Mouse (Mus musculus): ENCODE measurements at regions not wholly inside any gene's neighbourhood (a gene's known extent, or its start where the extent isn't known, plus 50 kb on each side); places are given as distances from the start of the nearest gene placed in this dataset.

GRCm38 (mm10) chr11:111820356-111820755 is 754.4 kb downstream of the Kcnj2 start:
- H3K27ac ChIP-seq (ENCODE audit: insufficient read depth, low read depth, low read length): no peak overlapping the region
- 22% methylated on average over 7 of the region's 7 CpGs for WGBS
- H3K4me1 ChIP-seq (ENCODE audit: control insufficient read depth, insufficient read depth, low read length): peaks cover 4% of the 10 kb centered on the region
- TF ChIP-seq CTCF (IDR thresholded peaks at IDR 0.05; ENCODE audit: insufficient read depth, low read depth, low read length) (no peak), POLR2A (IDR thresholded peaks at IDR 0.05; ENCODE audit: insufficient read depth, low read depth, low read length) (no peak)
- H3K4me3 ChIP-seq (ENCODE audit: insufficient read depth, low read depth, low read length): no peak overlapping the region

GRCm38 (mm10) chr11:111828455-111828854 is 762.5 kb downstream of the Kcnj2 start:
- Histone ChIP-seq H3K4me1 (ENCODE audit: control insufficient read depth, insufficient read depth, low read length) (no peaks in the 10 kb centered on the region), H3K4me3 (ENCODE audit: insufficient read depth, low read depth, low read length) (no peak overlapping the region), H3K27ac (ENCODE audit: insufficient read depth, low read depth, low read length) (no peak overlapping the region)
- no peak for TF ChIP-seq CTCF (IDR thresholded peaks at IDR 0.05; ENCODE audit: insufficient read depth, low read depth, low read length)
- no peak for TF ChIP-seq POLR2A (IDR thresholded peaks at IDR 0.05; ENCODE audit: insufficient read depth, low read depth, low read length)
- WGBS: 64% methylated on average over 8 of the region's 8 CpGs

- no peak overlapping the region for H3K4me3 ChIP-seq (ENCODE audit: insufficient read depth, low read depth, low read length)
- no peak overlapping the region for H3K27ac ChIP-seq (ENCODE audit: insufficient read depth, low read depth, low read length)
- no peaks in the 10 kb centered on the region for H3K4me1 ChIP-seq (ENCODE audit: control insufficient read depth, insufficient read depth, low read length)
- TF ChIP-seq CTCF (IDR thresholded peaks at IDR 0.05; ENCODE audit: insufficient read depth, low read depth, low read length): no peak
- no peak for TF ChIP-seq POLR2A (IDR thresholded peaks at IDR 0.05; ENCODE audit: insufficient read depth, low read depth, low read length)
- WGBS: 51% methylated on average over 5 of the region's 5 CpGs
Measured at GRCm38 (mm10) chr11:111838996-111839395, 773.0 kb downstream of the Kcnj2 start.

DNA sequence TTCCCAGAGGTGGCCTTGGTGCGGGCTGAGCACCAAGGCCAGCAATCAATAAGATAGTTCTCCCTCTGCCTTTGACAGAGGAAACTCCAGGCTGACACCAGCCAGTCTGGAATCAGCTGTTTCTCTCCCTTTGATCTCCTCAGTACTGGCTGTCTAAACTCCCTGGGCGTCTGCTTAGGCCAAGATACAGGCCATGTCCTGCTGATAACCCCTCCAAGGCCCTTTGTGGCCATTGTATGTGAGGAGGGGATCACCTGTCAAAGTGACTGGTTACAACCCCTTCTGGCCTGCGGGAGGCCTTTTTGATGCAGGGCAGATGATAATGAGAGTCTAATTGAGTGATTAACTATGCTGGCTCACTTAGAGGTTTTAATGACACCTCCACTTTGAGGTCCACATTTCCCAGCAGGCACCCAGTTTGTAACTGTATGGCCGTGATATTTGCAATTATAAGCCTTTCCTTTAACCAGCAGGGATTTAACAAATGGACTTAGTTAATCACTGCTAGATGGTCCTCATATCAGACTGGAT is 777.8 kb downstream of the Kcnj2 start:
- no peaks in the 10 kb centered on the region for H3K4me1 ChIP-seq (ENCODE audit: control insufficient read depth, insufficient read depth, low read length)
- 68% methylated on average over 4 of the region's 4 CpGs for WGBS
- H3K27ac ChIP-seq (ENCODE audit: insufficient read depth, low read depth, low read length): no peak overlapping the region
- TF ChIP-seq CTCF (IDR thresholded peaks at IDR 0.05; ENCODE audit: insufficient read depth, low read depth, low read length) (no peak), POLR2A (IDR thresholded peaks at IDR 0.05; ENCODE audit: insufficient read depth, low read depth, low read length) (no peak)
- H3K4me3 ChIP-seq (ENCODE audit: insufficient read depth, low read depth, low read length): no peak overlapping the region

DNA sequence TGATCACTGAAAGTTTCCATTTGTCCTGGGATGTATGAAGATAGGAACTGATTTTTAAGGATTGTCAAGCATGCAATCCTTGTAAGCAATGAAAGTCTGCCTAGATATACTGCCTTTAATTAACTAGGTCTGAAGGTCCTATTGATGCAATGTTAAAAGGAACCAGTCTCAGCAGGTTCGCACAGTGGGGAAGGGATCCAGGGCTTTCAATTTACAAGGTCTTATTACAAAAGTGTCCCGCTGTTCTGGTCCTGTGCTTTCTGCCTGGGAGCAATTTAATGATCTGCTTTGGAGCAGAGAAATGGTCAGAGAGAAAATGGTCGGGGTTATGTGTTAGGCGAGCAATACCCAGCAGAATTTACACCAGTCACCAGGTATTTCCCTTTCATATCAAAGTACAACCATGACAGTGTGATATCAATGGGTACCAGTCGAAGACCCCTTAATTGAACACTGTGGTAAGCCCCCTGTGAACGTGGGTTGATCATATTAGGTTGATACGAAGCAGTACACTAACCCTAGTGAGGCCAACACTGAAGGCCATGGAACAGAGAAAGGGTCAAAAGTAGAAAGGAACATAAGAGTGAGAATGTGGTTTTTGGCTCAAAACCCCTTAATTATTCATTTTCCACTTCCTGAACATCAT is 778.5 kb downstream of the Kcnj2 start:
- no peak overlapping the region for H3K4me3 ChIP-seq (ENCODE audit: insufficient read depth, low read depth, low read length)
- TF ChIP-seq CTCF (IDR thresholded peaks at IDR 0.05; ENCODE audit: insufficient read depth, low read depth, low read length) (no peak), POLR2A (IDR thresholded peaks at IDR 0.05; ENCODE audit: insufficient read depth, low read depth, low read length) (no peak)
- 57% methylated on average over 7 of the region's 7 CpGs for WGBS
- no peaks in the 10 kb centered on the region for H3K4me1 ChIP-seq (ENCODE audit: control insufficient read depth, insufficient read depth, low read length)
- H3K27ac ChIP-seq (ENCODE audit: insufficient read depth, low read depth, low read length): no peak overlapping the region

GRCm38 (mm10) chr11:111857288-111857687 is 791.3 kb downstream of the Kcnj2 start:
- no peaks in the 10 kb centered on the region for H3K4me1 ChIP-seq (ENCODE audit: control insufficient read depth, insufficient read depth, low read length)
- TF ChIP-seq POLR2A (IDR thresholded peaks at IDR 0.05; ENCODE audit: insufficient read depth, low read depth, low read length) (no peak), CTCF (IDR thresholded peaks at IDR 0.05; ENCODE audit: insufficient read depth, low read depth, low read length) (no peak)
- H3K27ac ChIP-seq (ENCODE audit: insufficient read depth, low read depth, low read length): no peak overlapping the region
- 90% methylated on average over 2 of the region's 2 CpGs for WGBS
- no peak overlapping the region for H3K4me3 ChIP-seq (ENCODE audit: insufficient read depth, low read depth, low read length)

GRCm38 (mm10) chr11:111858111-111858510 is 792.1 kb downstream of the Kcnj2 start:
- Histone ChIP-seq H3K27ac (ENCODE audit: insufficient read depth, low read depth, low read length) (no peak overlapping the region), H3K4me3 (ENCODE audit: insufficient read depth, low read depth, low read length) (no peak overlapping the region), H3K4me1 (ENCODE audit: control insufficient read depth, insufficient read depth, low read length) (no peaks in the 10 kb centered on the region)
- no peak for TF ChIP-seq CTCF (IDR thresholded peaks at IDR 0.05; ENCODE audit: insufficient read depth, low read depth, low read length)
- TF ChIP-seq POLR2A (IDR thresholded peaks at IDR 0.05; ENCODE audit: insufficient read depth, low read depth, low read length): no peak
- WGBS: 82% methylated on average over 5 of the region's 5 CpGs

DNA sequence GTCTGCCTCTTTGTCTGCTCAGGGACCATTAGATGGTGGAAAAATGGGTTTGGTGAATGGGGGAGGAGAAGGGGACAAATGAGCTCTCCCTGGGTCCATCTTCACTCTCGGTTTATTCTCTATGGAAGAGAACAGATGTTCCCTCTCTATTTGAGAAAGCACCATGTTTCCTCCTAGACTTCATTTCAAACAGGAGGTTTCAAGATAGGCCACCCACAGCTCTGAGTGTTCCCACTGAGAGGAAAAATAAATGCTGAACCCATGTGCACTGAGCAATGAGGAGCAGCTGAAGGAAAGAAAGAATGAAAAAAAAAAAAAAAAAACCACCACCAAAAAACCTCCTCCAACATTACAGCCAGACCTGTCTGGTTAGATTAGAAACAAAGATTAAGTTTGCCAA is 799.2 kb downstream of the Kcnj2 start:
- H3K27ac ChIP-seq (ENCODE audit: insufficient read depth, low read depth, low read length): no peak overlapping the region
- TF ChIP-seq CTCF (IDR thresholded peaks at IDR 0.05; ENCODE audit: insufficient read depth, low read depth, low read length): no peak
- TF ChIP-seq POLR2A (IDR thresholded peaks at IDR 0.05; ENCODE audit: insufficient read depth, low read depth, low read length): no peak
- 22% methylated on average over 1 of the region's 1 CpGs for WGBS

GRCm38 (mm10) chr11:111875406-111875805 is 809.4 kb downstream of the Kcnj2 start:
- Histone ChIP-seq H3K4me1 (ENCODE audit: control insufficient read depth, insufficient read depth, low read length) (no peaks in the 10 kb centered on the region), H3K4me3 (ENCODE audit: insufficient read depth, low read depth, low read length) (no peak overlapping the region), H3K27ac (ENCODE audit: insufficient read depth, low read depth, low read length) (no peak overlapping the region)
- TF ChIP-seq POLR2A (IDR thresholded peaks at IDR 0.05; ENCODE audit: insufficient read depth, low read depth, low read length): no peak
- no peak for TF ChIP-seq CTCF (IDR thresholded peaks at IDR 0.05; ENCODE audit: insufficient read depth, low read depth, low read length)
- 94% methylated on average over 4 of the region's 4 CpGs for WGBS

More for the DNA sequence above, 799.2 kb downstream of the Kcnj2 start:
- no peak overlapping the region for H3K4me3 ChIP-seq (ENCODE audit: insufficient read depth, low read depth, low read length)
- H3K4me1 ChIP-seq (ENCODE audit: control insufficient read depth, insufficient read depth, low read length): no peaks in the 10 kb centered on the region
